Mouse (Mus musculus) MEL (cell line): ENCODE results near the gene Sorl1. TPM values are rescaled to one million over a fixed set of nuclear protein-coding genes. Genes with fewer than 3 reads are reported as not detected.

Experiments used
- DNase-seq: peaks from one replicate; pipeline ENCODE4 v3.0.0; 2011; ENCODE audit warnings: low read depth, low spot score
- H3K27ac ChIP-seq: 2 replicates; pipeline ENCODE4 v1.5.1; 2012; ENCODE audit warnings: low read depth, mild to moderate bottlenecking, control low read depth, low read length, moderate library complexity; ENCODE audit not compliant: control insufficient read depth
- H3K27me3 ChIP-seq, 2 experiments: fragments of 150-350 bp in 1 of 2; sonication (generic) in 1 of 2; 2 replicates each; pipeline ENCODE4 v1.6.1; 2012; ENCODE audit warnings: low read length in 2 of 2, mild to moderate bottlenecking in 2 of 2, improper control_type of control experiment in 1 of 2, moderate library complexity in 1 of 2; ENCODE audit not compliant: insufficient read depth in 2 of 2, control insufficient read depth in 1 of 2
- H3K36me3 ChIP-seq, 2 experiments: 2 replicates each; pipeline ENCODE4 v1.6.1; 2012 to 2014; ENCODE audit warnings: low read length in 2 of 2, improper control_type of control experiment in 1 of 2, inconsistent platforms in 1 of 2, mild to moderate bottlenecking in 1 of 2; ENCODE audit not compliant: insufficient read depth in 2 of 2, control insufficient read depth in 1 of 2
- H3K4me1 ChIP-seq, 2 experiments: fragments of 150-350 bp in 1 of 2; sonication (generic) in 1 of 2; 2 replicates each; pipeline ENCODE4 v1.6.1; 2012; ENCODE audit warnings: low read length in 2 of 2, improper control_type of control experiment in 1 of 2, mild to moderate bottlenecking in 1 of 2; ENCODE audit not compliant: insufficient read depth in 2 of 2, control insufficient read depth in 1 of 2
- H3K4me3 ChIP-seq, 2 experiments: fragments of 150-350 bp in 1 of 2; sonication (generic) in 1 of 2; 2 replicates each; pipeline ENCODE4 v1.5.1; 2012; ENCODE audit warnings: low read depth in 2 of 2, low read length in 2 of 2, mild to moderate bottlenecking in 2 of 2, moderate library complexity in 2 of 2, control low read depth in 1 of 2, improper control_type of control experiment in 1 of 2; ENCODE audit not compliant: control insufficient read depth in 1 of 2, insufficient read depth in 1 of 2
- H3K79me2 ChIP-seq: 2 replicates; pipeline ENCODE4 v1.6.1; 2012; ENCODE audit warnings: mild to moderate bottlenecking, low read length, moderate library complexity; ENCODE audit not compliant: control insufficient read depth, poor library complexity, insufficient read depth
- H3K9ac ChIP-seq: 2 replicates; pipeline ENCODE4 v1.6.1; 2012; ENCODE audit warnings: low read depth, mild to moderate bottlenecking, control low read depth, low read length, moderate library complexity; ENCODE audit not compliant: control insufficient read depth, poor library complexity, severe bottlenecking
- H3K9me3 ChIP-seq: fragments of 150-350 bp; sonication (generic); replicated peaks from 2 replicates; pipeline ENCODE4 v1.6.1; 2012; ENCODE audit warnings: mild to moderate bottlenecking, low read length, improper control_type of control experiment, moderate library complexity; ENCODE audit not compliant: insufficient read depth
- CHD1 ChIP-seq: IDR thresholded peaks from 2 replicates; pipeline ENCODE4 v1.6.1; 2012; ENCODE audit warnings: low read depth, mild to moderate bottlenecking, inconsistent platforms, low read length, improper control_type of control experiment
- ELF1 ChIP-seq: IDR thresholded peaks from 2 replicates; pipeline ENCODE4 v1.6.1; 2014; ENCODE audit warnings: low read depth, mild to moderate bottlenecking, inconsistent platforms, low read length, improper control_type of control experiment, moderate library complexity
- EP300 ChIP-seq, 2 experiments: IDR thresholded peaks; 2 replicates each; pipeline ENCODE4 v1.6.1; 2011; ENCODE audit warnings: improper control_type of control experiment in 2 of 2, low read length in 2 of 2, low read depth in 1 of 2, mild to moderate bottlenecking in 1 of 2
- ETS1 ChIP-seq: IDR thresholded peaks from 2 replicates; pipeline ENCODE4 v1.6.1; 2012; ENCODE audit warnings: low read depth, mild to moderate bottlenecking, inconsistent platforms, low read length, improper control_type of control experiment, moderate library complexity
- GATA1 ChIP-seq: IDR thresholded peaks from 2 replicates; pipeline ENCODE4 v1.6.1; 2011; ENCODE audit warnings: low read depth, low read length, improper control_type of control experiment
- JUND ChIP-seq: IDR thresholded peaks from 2 replicates; pipeline ENCODE4 v1.6.1; 2011; ENCODE audit warnings: low read depth, mild to moderate bottlenecking, improper control_type of control experiment, low read length
- KAT2A ChIP-seq: conservative IDR thresholded peaks from 2 replicates; pipeline ENCODE4 v1.6.1; 2012; ENCODE audit warnings: low read depth, low read length, improper control_type of control experiment, inconsistent platforms
- MXI1 ChIP-seq: IDR thresholded peaks from 2 replicates; pipeline ENCODE4 v1.6.1; 2011; ENCODE audit warnings: mild to moderate bottlenecking, low read depth, low read length, improper control_type of control experiment
- MYB ChIP-seq: IDR thresholded peaks from 2 replicates; pipeline ENCODE4 v1.6.1; 2011; ENCODE audit warnings: mild to moderate bottlenecking, low read depth, low read length, improper control_type of control experiment
- POLR2AphosphoS2 ChIP-seq: IDR thresholded peaks from 2 replicates; pipeline ENCODE4 v1.6.1; 2011; ENCODE audit warnings: low read length, improper control_type of control experiment
- SIN3A ChIP-seq: IDR thresholded peaks from 2 replicates; pipeline ENCODE4 v1.6.1; 2012; ENCODE audit warnings: low read length, improper control_type of control experiment, inconsistent platforms
- SMC3 ChIP-seq: IDR thresholded peaks from 2 replicates; pipeline ENCODE4 v1.6.1; 2011; ENCODE audit warnings: low read depth, low read length, improper control_type of control experiment
- TAL1 ChIP-seq: IDR thresholded peaks from 2 replicates; pipeline ENCODE4 v1.6.1; 2012; ENCODE audit warnings: mild to moderate bottlenecking, inconsistent platforms, low read length, moderate library complexity, mixed read lengths
- TCF12 ChIP-seq: IDR thresholded peaks from 2 replicates; pipeline ENCODE4 v1.6.1; 2014; ENCODE audit warnings: low read depth, mild to moderate bottlenecking, inconsistent platforms, low read length, improper control_type of control experiment, moderate library complexity
- UBTF ChIP-seq: IDR thresholded peaks from 2 replicates; pipeline ENCODE4 v1.6.1; 2012; ENCODE audit warnings: low read depth, mild to moderate bottlenecking, inconsistent platforms, low read length, improper control_type of control experiment, moderate library complexity, borderline replicate concordance; ENCODE audit not compliant: insufficient read depth
- USF2 ChIP-seq, 2 experiments: IDR thresholded peaks; 2 replicates each; pipeline ENCODE4 v1.6.1; 2011 to 2012; ENCODE audit warnings: improper control_type of control experiment in 2 of 2, low read length in 2 of 2, borderline replicate concordance in 1 of 2, inconsistent platforms in 1 of 2, low read depth in 1 of 2, mild to moderate bottlenecking in 1 of 2; ENCODE audit not compliant: insufficient read depth in 1 of 2
- ZKSCAN1 ChIP-seq: IDR thresholded peaks from 2 replicates; pipeline ENCODE4 v1.6.1; 2012; ENCODE audit warnings: low read depth, mild to moderate bottlenecking, inconsistent platforms, low read length, improper control_type of control experiment, moderate library complexity
- ZMIZ1 ChIP-seq: IDR thresholded peaks from 2 replicates; pipeline ENCODE4 v1.6.1; 2012; ENCODE audit warnings: low read depth, mild to moderate bottlenecking, inconsistent platforms, low read length, improper control_type of control experiment, moderate library complexity
- ZNF384 ChIP-seq: IDR thresholded peaks from 2 replicates; pipeline ENCODE4 v1.6.1; 2012; ENCODE audit warnings: low read depth, mild to moderate bottlenecking, inconsistent platforms, low read length, improper control_type of control experiment
- polyA plus RNA-seq, 2 experiments: library from polyadenylated mRNA; stranded (reverse) in 1 of 2; unstranded in 1 of 2; fragments of >175 nt in 1 of 2; fragments of >200 nt in 1 of 2; gene quantifications; 2 replicates each; pipeline versions ENCODE4 v1.2.1 to v1.2.4; 2012; ENCODE audit warnings: low replicate concordance in 2 of 2, low read depth in 1 of 2; ENCODE audit not compliant: insufficient read length in 2 of 2, insufficient read depth in 1 of 2, missing spikeins in 1 of 2
- total RNA-seq: library from RNA; depleted of rRNA; stranded (reverse); fragments of 300-350 nt; gene quantifications from 2 replicates; pipeline ENCODE4 v1.2.3, GENCODE M21; 2012

The Sorl1 gene
- total and polyA plus RNA-seq, 3 experiments: not detected

DNA sequence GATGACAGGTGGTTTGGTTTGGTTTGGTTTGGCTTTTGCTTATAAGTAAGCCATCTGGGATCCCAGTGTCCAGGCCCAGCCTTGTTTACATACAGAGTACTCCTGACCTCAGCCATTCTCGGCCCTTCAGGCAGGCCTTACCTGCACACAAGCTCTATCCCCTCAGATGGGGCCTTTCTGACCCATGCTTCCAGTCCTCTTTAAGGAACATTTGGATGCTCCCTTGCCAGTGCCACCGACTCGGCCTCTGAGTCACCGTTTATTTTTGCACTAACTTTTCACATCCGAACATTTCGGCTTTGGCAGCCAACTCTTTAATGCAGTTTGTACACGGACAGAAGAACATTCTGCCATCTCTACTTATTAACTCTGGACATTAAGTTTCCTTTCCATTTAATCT, 20.6 kb downstream of the Sorl1 start:
- Histone ChIP-seq H3K4me1 (no peaks in the 10 kb centered on the region), H3K27ac (no peak overlapping the region)
- no peak for TF ChIP-seq MYB
- TF ChIP-seq, all 39 proteins: peak for 0
- no peak overlapping the region for H3K9ac ChIP-seq
- no peak overlapping the region for H3K4me3 ChIP-seq
- H3K9me3 ChIP-seq: no peaks in the 10 kb centered on the region
- no peaks in the 10 kb centered on the region for H3K36me3 ChIP-seq
- H3K79me2 ChIP-seq: no peaks in the 10 kb centered on the region
- no peaks in the 10 kb centered on the region for H3K27me3 ChIP-seq
- DNase-seq: no peak

DNA sequence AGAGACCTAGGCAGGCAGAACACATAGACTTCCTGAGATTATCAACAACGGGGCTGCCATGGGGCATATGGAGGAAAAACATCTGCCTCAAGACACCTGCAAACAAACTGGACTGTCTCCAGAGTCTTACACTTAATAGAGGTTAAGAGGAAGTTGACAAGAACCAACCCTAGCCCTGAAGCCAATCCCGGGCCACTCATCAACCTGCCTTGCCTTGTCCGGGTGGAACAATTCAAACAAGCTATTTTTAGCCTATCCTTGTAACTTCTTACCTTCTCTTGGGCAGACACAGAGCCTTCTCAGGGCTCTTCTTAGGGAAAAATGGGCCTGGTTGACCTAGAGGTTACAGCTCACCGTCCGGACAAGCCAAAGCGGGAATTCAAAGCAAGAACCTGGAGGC, 22.1 kb downstream of the Sorl1 start:
- Histone ChIP-seq H3K36me3 (no peaks in the 10 kb centered on the region), H3K27me3 (no peaks in the 10 kb centered on the region), H3K4me1 (no peaks in the 10 kb centered on the region), H3K9ac (no peak overlapping the region), H3K4me3 (no peak overlapping the region), H3K79me2 (no peaks in the 10 kb centered on the region), H3K9me3 (no peaks in the 10 kb centered on the region), H3K27ac (no peak overlapping the region)
- TF ChIP-seq CHD1: no peak
- TF ChIP-seq ETS1: no peak
- no peak for TF ChIP-seq TAL1
- TF ChIP-seq SMC3: no peak
- no peak for TF ChIP-seq EP300 (IDR thresholded peaks at IDR 0.05; ENCODE audit: low read depth in 1 of 2, low read length in 2 of 2)
- no peak for TF ChIP-seq MXI1
- no peak for TF ChIP-seq GATA1
- TF ChIP-seq KAT2A: no peak
- no peak for TF ChIP-seq SIN3A
- TF ChIP-seq UBTF: no peak
- TF ChIP-seq USF2 (IDR thresholded peaks at IDR 0.05; ENCODE audit: borderline replicate concordance in 1 of 2, insufficient read depth in 1 of 2, low read depth in 1 of 2, low read length in 2 of 2): no peak
- no peak for TF ChIP-seq POLR2AphosphoS2
- TF ChIP-seq TCF12: no peak
- no peak for TF ChIP-seq MYB
- no peak for TF ChIP-seq JUND
- no peak for TF ChIP-seq ZKSCAN1
- TF ChIP-seq ZMIZ1: no peak
- no peak for TF ChIP-seq ZNF384
- no peak for TF ChIP-seq ELF1
- no peak for DNase-seq
